Mouse (Mus musculus): ENCODE measurements around the gene Mbtps1.

DNA sequence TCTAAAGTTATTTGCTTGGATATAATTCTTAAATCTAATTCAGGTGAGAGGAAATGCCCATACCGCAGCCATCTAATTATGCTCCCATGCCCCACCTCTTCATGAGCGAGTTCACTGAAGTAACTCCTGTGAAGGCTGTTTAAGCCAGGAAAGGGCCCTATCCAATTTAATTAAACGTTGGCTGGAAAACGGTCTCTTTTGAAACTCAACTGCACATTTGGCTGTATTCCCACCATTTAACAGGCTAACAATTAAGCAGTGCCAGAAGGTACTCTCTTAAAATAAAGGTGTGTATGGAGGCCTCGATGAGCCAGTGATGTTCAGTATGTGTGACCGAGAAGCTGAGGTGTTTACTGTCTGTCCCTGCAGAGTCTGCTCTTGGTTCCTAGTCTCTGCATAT, 2.7 kb downstream of the Mbtps1 start:
- TF ChIP-seq POLR2A (IDR thresholded peaks at IDR 0.05; ENCODE audit: low read depth, low read length) (no peak), CTCF (IDR thresholded peaks at IDR 0.05; ENCODE audit: extremely low read depth, insufficient read depth, insufficient read length, insufficient replicate concordance) (no peak)
